Mouse (Mus musculus): ENCODE results near the gene D6Ertd527e.

Gene D6Ertd527e

GRCm38 (mm10) chr6:87152461-87153230, 48.1 kb downstream of the D6Ertd527e start:
- no peak for DNase-seq

GRCm38 (mm10) chr6:87153231-87153580, 48.7 kb downstream of the D6Ertd527e start:
- DNase-seq, result no peak

- DNase-seq, result no peak
Observed at GRCm38 (mm10) chr6:87153836-87154235, 49.3 kb downstream of the D6Ertd527e start.

GRCm38 (mm10) chr6:87158062-87158623, 53.6 kb downstream of the D6Ertd527e start:
- peak; percentile 45 for DNase-seq

GRCm38 (mm10) chr6:87160196-87160595, 55.6 kb downstream of the D6Ertd527e start:
- no peak for DNase-seq

- no peak for DNase-seq
Observed at GRCm38 (mm10) chr6:87161391-87162263, 57.1 kb downstream of the D6Ertd527e start.

All from layer of hippocampus, adult 9-11 months (tissue).